Mouse (Mus musculus): ENCODE results near the gene Tanc1. TPM values are rescaled to one million over a fixed set of nuclear protein-coding genes. Genes with fewer than 3 reads are reported as not detected.
A peak's percentile ranks its signal among the peaks of the same experiment; 100 is the strongest.

Gene Tanc1
- polyA plus RNA-seq, 1 experiment from 2014 or later, result 52.3 TPM

DNA sequence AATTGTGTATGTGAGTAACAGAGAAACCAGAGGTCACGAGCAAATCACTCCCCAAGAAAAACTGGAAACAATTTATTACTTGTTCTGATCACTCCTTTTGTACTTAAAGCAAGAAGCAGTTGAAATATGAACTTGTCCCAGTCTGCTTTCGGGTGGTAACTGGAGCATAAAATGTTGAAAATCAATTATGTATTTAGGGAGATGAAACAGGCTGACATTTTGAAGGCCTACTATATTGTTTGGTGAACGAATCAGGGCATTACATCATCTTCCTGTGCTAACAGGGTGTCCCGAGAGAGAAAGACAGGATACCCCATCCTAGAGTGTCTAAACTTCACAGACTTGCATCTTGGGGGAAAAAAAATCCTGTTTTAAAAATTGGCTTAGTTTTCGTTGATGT lies 44.8 kb downstream of the Tanc1 start:
- Histone ChIP-seq H3K4me3 (ENCODE audit: low read length) (no peak overlapping the region), H3K9ac (replicated peaks; ENCODE audit: low read length) (no peak overlapping the region), H3K4me2 (replicated peaks; ENCODE audit: low read depth, low read length) (no peak overlapping the region), H3K4me1 (ENCODE audit: insufficient read depth, low read length) (peaks cover 59% of the 10 kb centered on the region), H3K36me3 (ENCODE audit: insufficient read depth, low read length) (no peaks in the 10 kb centered on the region), H3K27me3 (ENCODE audit: insufficient read depth, low read length) (no peaks in the 10 kb centered on the region), H3K27ac (ENCODE audit: low read length) (0 out of 2 replicates have a peak overlapping the region, but pooled peaks have one; percentile 14), H3K9me3 (ENCODE audit: low read length) (no peaks in the 10 kb centered on the region)
- no peak for ATAC-seq (ENCODE audit: low FRiP score, low TSS enrichment)
- WGBS, result 30% methylated on average over 5 of the region's 5 CpGs

DNA sequence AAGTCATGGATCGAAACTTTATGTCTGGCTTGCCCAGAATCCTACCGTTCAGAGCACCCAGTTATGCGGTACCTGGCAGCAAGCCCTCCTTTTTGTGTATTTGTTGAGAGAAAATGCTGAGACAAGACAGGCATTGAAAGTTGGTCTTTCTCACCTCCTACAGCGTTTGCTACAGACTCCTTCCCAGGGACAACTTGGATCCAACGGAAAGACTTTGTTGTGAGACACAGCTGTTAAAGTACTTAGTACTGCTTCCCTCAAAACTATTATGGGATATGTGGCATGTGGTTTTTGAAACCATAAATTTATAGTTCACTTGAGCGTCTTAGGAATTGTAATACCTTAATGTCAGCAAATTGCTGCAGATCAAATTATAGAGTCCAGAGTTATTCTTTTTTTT lies 47.8 kb downstream of the Tanc1 start:
- H3K36me3 ChIP-seq (ENCODE audit: insufficient read depth, low read length), result no peaks in the 10 kb centered on the region
- H3K4me2 ChIP-seq (replicated peaks; ENCODE audit: low read depth, low read length), result no peak overlapping the region
- H3K27ac ChIP-seq (ENCODE audit: low read length), result no peak overlapping the region; the same call in 1 of the 2 replicates
- no peak overlapping the region for H3K4me3 ChIP-seq (ENCODE audit: low read length)
- H3K4me1 ChIP-seq (ENCODE audit: insufficient read depth, low read length), result peaks cover 60% of the 10 kb centered on the region
- ATAC-seq (ENCODE audit: low FRiP score, low TSS enrichment), result no peak
- no peaks in the 10 kb centered on the region for H3K27me3 ChIP-seq (ENCODE audit: insufficient read depth, low read length)
- H3K9ac ChIP-seq (replicated peaks; ENCODE audit: low read length), result no peak overlapping the region
- H3K9me3 ChIP-seq (ENCODE audit: low read length), result no peaks in the 10 kb centered on the region
- WGBS, result 69% methylated on average over 6 of the region's 6 CpGs

DNA sequence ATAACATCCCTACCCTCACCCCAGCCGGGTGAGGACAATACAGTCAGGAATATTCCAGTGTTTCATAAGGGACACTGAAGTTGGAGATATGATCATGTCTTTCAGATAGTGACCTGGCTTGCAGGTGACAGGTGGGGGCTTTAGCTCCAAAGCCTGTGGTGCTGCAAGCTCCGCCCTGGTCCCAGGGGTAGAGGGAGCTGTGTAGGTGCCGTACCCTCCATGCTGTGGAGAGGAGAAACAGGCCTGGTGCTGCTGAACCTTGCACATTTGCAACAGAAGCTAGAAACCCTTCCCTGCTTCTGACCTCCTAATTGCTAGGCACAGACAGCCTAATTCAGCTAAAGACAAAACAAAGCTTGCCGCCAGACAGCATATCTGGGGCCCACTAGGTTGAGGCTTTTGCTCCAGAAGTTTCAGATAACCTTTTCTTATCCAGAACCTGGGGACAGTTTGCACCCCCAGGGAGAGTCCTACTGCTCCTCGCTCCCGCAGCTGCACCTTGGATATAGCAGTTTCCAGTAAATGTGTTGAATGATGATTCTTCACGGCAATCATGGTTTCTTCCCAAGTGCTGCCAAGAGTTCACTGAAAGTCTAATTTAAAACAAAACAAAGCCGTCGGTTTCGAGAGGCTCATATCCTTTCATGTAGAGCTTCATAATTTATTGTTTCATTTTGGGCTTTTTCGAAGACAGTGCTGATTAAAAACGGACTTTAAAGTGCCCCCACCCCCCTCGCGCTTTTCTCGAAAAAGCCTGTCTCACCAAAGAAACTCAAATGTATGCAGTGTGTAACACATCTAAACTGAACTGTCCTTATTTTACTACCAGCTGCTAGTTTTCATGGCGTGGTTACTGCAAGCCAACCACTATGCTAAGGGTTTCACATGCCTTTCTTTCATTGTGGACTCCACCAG lies 49.3 kb downstream of the Tanc1 start:
- Histone ChIP-seq H3K4me1 (ENCODE audit: insufficient read depth, low read length) (peaks cover 53% of the 10 kb centered on the region), H3K27me3 (ENCODE audit: insufficient read depth, low read length) (no peaks in the 10 kb centered on the region), H3K4me2 (replicated peaks; ENCODE audit: low read depth, low read length) (0 out of 2 replicates have a peak overlapping the region, but pooled peaks have one; percentile 8), H3K27ac (ENCODE audit: low read length) (peak overlapping the region; percentile 77), H3K9ac (replicated peaks; ENCODE audit: low read length) (no peak overlapping the region), H3K4me3 (ENCODE audit: low read length) (no peak overlapping the region), H3K36me3 (ENCODE audit: insufficient read depth, low read length) (no peaks in the 10 kb centered on the region), H3K9me3 (ENCODE audit: low read length) (no peaks in the 10 kb centered on the region)
- WGBS, result 34% methylated on average over 16 of the region's 16 CpGs
- peak; percentile 24; the same call in 1 of the 2 replicates for ATAC-seq (ENCODE audit: low FRiP score, low TSS enrichment)

DNA sequence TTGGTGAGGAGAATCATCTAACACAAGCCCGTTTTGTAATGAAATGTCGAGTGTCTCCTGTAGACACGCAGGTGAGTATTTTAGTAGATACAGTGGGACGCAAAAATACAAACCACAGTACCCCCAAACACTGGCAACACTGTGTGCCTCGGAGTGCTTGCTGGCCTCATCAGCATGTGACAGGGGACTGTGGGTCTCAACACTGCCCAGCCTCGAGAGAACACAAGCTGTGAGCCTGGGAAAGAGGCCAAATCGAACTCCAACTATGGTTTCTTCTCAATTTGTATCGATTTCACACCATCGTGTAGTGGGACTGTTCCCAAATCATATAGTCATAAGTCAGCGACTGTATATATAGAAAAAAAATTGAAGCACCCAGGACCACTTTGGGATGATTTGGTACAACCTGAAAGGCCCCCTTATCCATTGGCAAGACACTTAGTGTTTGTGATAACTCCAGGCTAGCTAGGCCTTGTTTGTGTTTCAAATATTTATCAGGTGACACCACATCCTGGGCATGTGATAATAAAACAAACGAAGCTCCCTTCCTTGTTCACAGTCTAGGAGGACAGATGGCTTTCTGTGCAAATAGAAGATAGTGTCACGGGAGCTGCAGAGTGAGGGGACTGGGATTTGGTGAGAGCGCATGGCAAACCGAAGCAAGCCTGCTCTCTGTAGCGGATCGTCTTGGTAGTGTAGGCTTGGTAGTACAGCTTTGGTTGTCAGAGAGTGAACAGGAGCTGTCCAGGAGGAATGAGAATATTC lies 53.1 kb downstream of the Tanc1 start:
- H3K4me3 ChIP-seq (ENCODE audit: low read length), result no peak overlapping the region
- 74% methylated on average over 16 of the region's 16 CpGs for WGBS
- no peaks in the 10 kb centered on the region; the same call in 1 of the 2 replicates for H3K36me3 ChIP-seq (ENCODE audit: insufficient read depth, low read length)
- no peak overlapping the region for H3K27ac ChIP-seq (ENCODE audit: low read length)
- H3K9me3 ChIP-seq (ENCODE audit: low read length), result no peaks in the 10 kb centered on the region
- H3K4me1 ChIP-seq (ENCODE audit: insufficient read depth, low read length), result peaks cover 32% of the 10 kb centered on the region
- H3K9ac ChIP-seq (replicated peaks; ENCODE audit: low read length), result no peak overlapping the region
- H3K27me3 ChIP-seq (ENCODE audit: insufficient read depth, low read length), result no peaks in the 10 kb centered on the region
- ATAC-seq (ENCODE audit: low FRiP score, low TSS enrichment), result no peak
- no peak overlapping the region for H3K4me2 ChIP-seq (replicated peaks; ENCODE audit: low read depth, low read length)

DNA sequence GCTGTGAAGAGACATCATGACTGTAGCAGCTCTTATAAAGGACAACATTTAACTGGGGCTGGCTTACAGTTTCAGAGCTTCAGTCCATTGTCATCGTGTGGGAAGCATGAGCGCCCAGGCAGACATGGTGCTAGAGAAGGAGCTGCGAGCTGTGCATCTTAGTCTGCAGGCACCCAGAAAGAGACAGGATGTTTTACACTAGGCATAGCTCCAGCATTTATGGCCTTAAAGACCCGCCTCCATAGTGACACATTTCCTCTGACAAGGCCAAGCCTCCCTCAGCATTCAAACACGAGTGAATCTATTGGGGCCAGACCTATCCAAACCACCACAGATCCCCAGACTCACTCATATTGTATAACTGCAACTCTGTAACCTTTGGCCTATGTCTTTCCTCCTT lies 54.7 kb downstream of the Tanc1 start:
- no peaks in the 10 kb centered on the region for H3K9me3 ChIP-seq (ENCODE audit: low read length)
- no peaks in the 10 kb centered on the region; the same call in 1 of the 2 replicates for H3K36me3 ChIP-seq (ENCODE audit: insufficient read depth, low read length)
- H3K9ac ChIP-seq (replicated peaks; ENCODE audit: low read length), result no peak overlapping the region
- no peak overlapping the region for H3K4me3 ChIP-seq (ENCODE audit: low read length)
- WGBS, result 72% methylated on average over 5 of the region's 5 CpGs
- H3K4me1 ChIP-seq (ENCODE audit: insufficient read depth, low read length), result peaks cover 32% of the 10 kb centered on the region
- ATAC-seq (ENCODE audit: low FRiP score, low TSS enrichment), result no peak
- no peak overlapping the region for H3K27ac ChIP-seq (ENCODE audit: low read length)
- no peak overlapping the region for H3K4me2 ChIP-seq (replicated peaks; ENCODE audit: low read depth, low read length)
- no peaks in the 10 kb centered on the region for H3K27me3 ChIP-seq (ENCODE audit: insufficient read depth, low read length)

DNA sequence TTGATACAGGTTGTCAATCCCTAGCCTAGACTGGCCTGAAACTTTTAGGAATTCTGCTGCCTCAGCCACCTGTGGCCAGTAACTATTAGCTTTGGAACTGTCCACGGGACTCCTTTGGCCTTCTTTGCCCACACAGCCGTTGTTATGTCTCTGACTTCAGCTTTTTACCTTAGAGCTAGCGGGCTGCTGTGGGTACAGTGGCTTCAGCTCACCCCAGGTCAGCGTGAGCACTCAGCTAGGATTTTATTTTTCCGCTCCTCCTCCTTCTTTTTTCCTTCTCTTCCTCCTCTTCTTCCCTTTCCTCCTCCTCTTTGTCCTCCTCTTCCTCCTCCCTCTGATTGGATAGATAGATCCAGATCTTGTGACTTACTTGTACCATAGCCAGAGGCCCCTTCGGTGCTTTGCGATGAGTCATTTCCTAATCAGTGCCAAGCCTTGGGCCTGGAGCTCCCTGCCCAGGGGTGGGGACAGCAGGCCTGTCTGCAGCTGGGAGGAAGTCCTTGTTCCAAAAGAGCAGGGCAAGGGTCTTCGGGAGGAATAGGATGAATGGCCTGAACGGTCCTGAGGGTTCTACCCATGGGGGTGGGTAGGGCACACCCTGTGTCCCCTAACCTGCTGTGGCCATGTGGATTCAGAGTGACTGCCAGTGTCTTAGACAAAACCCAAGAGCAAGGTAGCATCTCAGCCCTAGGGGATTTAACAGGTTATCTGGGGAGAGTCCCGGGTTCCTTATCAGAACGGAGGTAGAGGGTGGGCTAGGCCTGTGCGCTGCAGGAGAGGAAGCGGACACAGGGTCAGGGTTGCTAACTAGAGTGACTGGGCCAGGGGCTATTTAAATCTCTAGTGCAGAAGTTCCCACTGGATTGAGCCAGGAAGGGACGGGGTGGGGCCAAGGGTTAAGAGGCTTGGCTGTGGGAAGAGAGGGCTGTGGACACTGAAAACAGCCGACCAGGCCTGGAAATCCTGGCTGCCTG lies 58.5 kb downstream of the Tanc1 start:
- Histone ChIP-seq H3K9ac (replicated peaks; ENCODE audit: low read length) (peak overlapping the region; percentile 39; the same call in 1 of the 2 replicates), H3K4me2 (replicated peaks; ENCODE audit: low read depth, low read length) (0 out of 2 replicates have a peak overlapping the region, but pooled peaks have one; percentile 8), H3K4me1 (ENCODE audit: insufficient read depth, low read length) (peaks cover 57% of the 10 kb centered on the region), H3K27ac (ENCODE audit: low read length) (peak overlapping the region; percentile 82), H3K4me3 (ENCODE audit: low read length) (no peak overlapping the region), H3K9me3 (ENCODE audit: low read length) (no peaks in the 10 kb centered on the region), H3K27me3 (ENCODE audit: insufficient read depth, low read length) (no peaks in the 10 kb centered on the region), H3K36me3 (ENCODE audit: insufficient read depth, low read length) (no peaks in the 10 kb centered on the region; the same call in 1 of the 2 replicates)
- WGBS, result 34% methylated on average over 15 of the region's 15 CpGs
- peak; percentile 44 for ATAC-seq (ENCODE audit: low FRiP score, low TSS enrichment)

DNA sequence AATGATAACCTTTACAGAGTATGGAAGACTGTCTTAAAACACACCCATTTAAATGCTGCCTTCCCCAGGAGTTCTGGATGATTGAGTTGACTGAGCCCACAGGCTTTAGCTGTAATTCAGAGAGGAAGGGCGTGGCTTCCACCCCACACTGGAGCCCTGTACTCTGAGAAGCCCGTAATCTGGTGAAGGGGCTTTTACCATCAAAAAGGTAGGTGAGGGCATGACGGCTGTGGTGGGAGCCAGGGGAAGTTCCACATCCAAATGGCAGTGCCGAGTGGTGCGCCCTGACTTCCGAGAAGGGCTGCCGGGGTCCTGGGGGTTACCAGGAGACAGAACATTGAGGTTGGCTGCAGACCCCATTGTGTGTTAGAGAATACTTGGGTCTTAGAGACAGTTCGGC lies 59.8 kb downstream of the Tanc1 start:
- Histone ChIP-seq H3K9me3 (ENCODE audit: low read length) (no peaks in the 10 kb centered on the region), H3K4me2 (replicated peaks; ENCODE audit: low read depth, low read length) (peak overlapping the region; percentile 32), H3K27me3 (ENCODE audit: insufficient read depth, low read length) (no peaks in the 10 kb centered on the region), H3K27ac (ENCODE audit: low read length) (peak overlapping the region; percentile 82), H3K4me3 (ENCODE audit: low read length) (no peak overlapping the region), H3K9ac (replicated peaks; ENCODE audit: low read length) (0 out of 2 replicates have a peak overlapping the region, but pooled peaks have one; percentile 36), H3K4me1 (ENCODE audit: insufficient read depth, low read length) (peaks cover 70% of the 10 kb centered on the region), H3K36me3 (ENCODE audit: insufficient read depth, low read length) (no peaks in the 10 kb centered on the region; the same call in 1 of the 2 replicates)
- ATAC-seq (ENCODE audit: low FRiP score, low TSS enrichment), result no peak
- 31% methylated on average over 8 of the region's 8 CpGs for WGBS

DNA sequence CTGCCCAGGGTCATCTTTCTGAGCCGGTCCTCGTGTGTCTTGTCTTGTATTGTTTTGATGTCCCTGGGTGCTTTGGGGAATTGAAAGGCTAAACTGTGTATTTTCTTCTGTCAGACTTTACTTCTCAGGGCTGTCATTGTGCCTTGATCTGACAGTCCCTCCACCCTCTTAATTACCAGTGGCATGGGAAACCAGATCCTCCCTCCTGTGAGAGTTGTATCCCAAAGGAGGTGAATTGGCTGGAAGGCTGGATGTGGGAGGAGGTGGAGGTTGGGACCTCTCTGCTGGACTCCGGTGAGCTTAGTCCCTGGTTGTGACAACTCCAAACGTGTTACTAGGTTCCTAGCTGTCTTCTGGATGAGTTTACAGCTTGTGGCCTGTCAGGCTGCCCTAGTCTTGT lies 60.2 kb downstream of the Tanc1 start:
- Histone ChIP-seq H3K36me3 (ENCODE audit: insufficient read depth, low read length) (no peaks in the 10 kb centered on the region; the same call in 1 of the 2 replicates), H3K9me3 (ENCODE audit: low read length) (no peaks in the 10 kb centered on the region), H3K27ac (ENCODE audit: low read length) (peak overlapping the region; percentile 82), H3K4me2 (replicated peaks; ENCODE audit: low read depth, low read length) (peak overlapping the region; percentile 32), H3K9ac (replicated peaks; ENCODE audit: low read length) (0 out of 2 replicates have a peak overlapping the region, but pooled peaks have one; percentile 36), H3K4me3 (ENCODE audit: low read length) (no peak overlapping the region), H3K4me1 (ENCODE audit: insufficient read depth, low read length) (peaks cover 73% of the 10 kb centered on the region), H3K27me3 (ENCODE audit: insufficient read depth, low read length) (no peaks in the 10 kb centered on the region)
- WGBS, result 18% methylated on average over 4 of the region's 4 CpGs
- ATAC-seq (ENCODE audit: low FRiP score, low TSS enrichment), result peak; percentile 24; the same call in 1 of the 2 replicates

DNA sequence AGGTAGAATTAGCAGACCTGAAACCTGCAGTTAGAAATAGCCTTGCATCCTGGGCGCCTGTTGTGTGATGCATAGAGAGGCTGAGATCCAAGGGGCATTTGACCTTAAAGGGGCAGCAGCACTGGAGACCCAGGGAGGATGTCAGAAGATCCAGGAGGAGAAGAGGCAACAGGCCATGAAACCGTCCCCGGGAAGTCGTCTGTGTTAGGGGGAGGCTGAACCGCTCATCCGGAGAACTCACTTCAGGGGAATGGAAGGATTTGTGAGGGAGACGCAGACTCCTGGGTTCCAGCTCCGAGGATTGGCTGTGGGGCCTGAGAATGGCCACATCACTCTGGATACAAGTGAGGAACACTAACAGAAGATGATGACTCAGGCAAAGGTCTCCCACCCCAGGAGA lies 60.8 kb downstream of the Tanc1 start:
- ATAC-seq (ENCODE audit: low FRiP score, low TSS enrichment), result peak; percentile 26; the same call in 1 of the 2 replicates
- Histone ChIP-seq H3K9ac (replicated peaks; ENCODE audit: low read length) (no peak overlapping the region), H3K27me3 (ENCODE audit: insufficient read depth, low read length) (no peaks in the 10 kb centered on the region), H3K4me2 (replicated peaks; ENCODE audit: low read depth, low read length) (no peak overlapping the region; the same call in 1 of the 2 replicates), H3K4me3 (ENCODE audit: low read length) (no peak overlapping the region), H3K9me3 (ENCODE audit: low read length) (no peaks in the 10 kb centered on the region), H3K4me1 (ENCODE audit: insufficient read depth, low read length) (peaks cover 79% of the 10 kb centered on the region), H3K27ac (ENCODE audit: low read length) (peak overlapping the region; percentile 82), H3K36me3 (ENCODE audit: insufficient read depth, low read length) (no peaks in the 10 kb centered on the region)
- 30% methylated on average over 8 of the region's 8 CpGs for WGBS

Measured in kidney, embryonic 16.5 days (tissue).